Mouse (Mus musculus): ENCODE results near the gene Zfp119b.

- TF ChIP-seq CTCF (IDR thresholded peaks at IDR 0.05; ENCODE audit: low read depth, low read length) = no peak
- no peak for TF ChIP-seq POLR2A (IDR thresholded peaks at IDR 0.05; ENCODE audit: borderline replicate concordance, low read depth, low read length)
These were observed 45.6 kb downstream of the Zfp119b start for GRCm38 (mm10) chr17:55903687-55904086.
